Mouse (Mus musculus) heart, embryonic 10.5 days (tissue): ENCODE data around the gene Gatb. TPM values are rescaled to one million over a fixed set of nuclear protein-coding genes. Genes with fewer than 3 reads are reported as not detected.

Source experiments
- DNase-seq: peaks from one replicate; pipeline ENCODE4 v3.0.0-alpha.2; 2017; ENCODE audit warnings: low spot score
- H3K27ac ChIP-seq: fragments of 300-500 bp; sonication (generic); 2 replicates; pipeline ENCODE4 v1.5.1; 2016; ENCODE audit warnings: mild to moderate bottlenecking
- H3K27me3 ChIP-seq: fragments of 300-500 bp; sonication (generic); 2 replicates; pipeline ENCODE4 v1.6.1; 2016; ENCODE audit warnings: mild to moderate bottlenecking; ENCODE audit not compliant: poor library complexity, insufficient read depth, severe bottlenecking
- H3K36me3 ChIP-seq: fragments of 300-500 bp; sonication (generic); 2 replicates; pipeline ENCODE4 v1.6.1; 2016; ENCODE audit warnings: mild to moderate bottlenecking, moderate library complexity
- H3K4me1 ChIP-seq: fragments of 300-500 bp; sonication (generic); 2 replicates; pipeline ENCODE4 v1.6.1; 2016; ENCODE audit warnings: mild to moderate bottlenecking
- H3K4me3 ChIP-seq: fragments of 300-500 bp; sonication (generic); 2 replicates; pipeline ENCODE4 v1.5.1; 2016; ENCODE audit warnings: mild to moderate bottlenecking, moderate library complexity
- H3K9me3 ChIP-seq: fragments of 300-500 bp; sonication (generic); 2 replicates; pipeline ENCODE4 v1.6.1; 2016; ENCODE audit warnings: mild to moderate bottlenecking, moderate library complexity
- WGBS: fragments of 180-500 bp; shearing (Covaris S2); methylation state at CpG from one replicate; pipeline ENCODE4 v1.1.7; 2016; 5-methylcytosine and 5-hydroxymethylcytosine counted together
- polyA plus RNA-seq: library from polyadenylated mRNA; unstranded; fragments of >200 nt; fragmentation: Nextera tagmentation; extraction: Ambion mirVana; gene quantifications from 2 replicates; pipeline ENCODE4 v1.2.1, GENCODE M21; 2016

The Gatb gene
- polyA plus RNA-seq = 32.3 and 45.0 TPM in 2 replicates

GRCm38 (mm10) chr3:85573864-85574830 is at the start of gene Gatb:
Gene Gatb, plus strand, starts transcription at chr3:85574119.
- DNase-seq = peak; percentile 99
- H3K4me3 ChIP-seq = peak within 1 kb of the TSS; percentile 84
- H3K27me3 ChIP-seq = no peaks in the 10 kb centered on the region
- H3K9me3 ChIP-seq = no peaks in the 10 kb centered on the region
- peak within 1 kb of the TSS; percentile 96 for H3K27ac ChIP-seq
- H3K36me3 ChIP-seq = no peaks in the 10 kb centered on the region
- no peaks in the 10 kb centered on the region for H3K4me1 ChIP-seq
- 3% methylated on average over 41 of the region's 41 CpGs for WGBS

- Histone ChIP-seq H3K27me3 (0 out of 2 replicates have a peak, but pooled peaks cover 4% of the 10 kb centered on the region), H3K4me3 (no peak overlapping the region), H3K9me3 (no peaks in the 10 kb centered on the region), H3K27ac (no peak overlapping the region), H3K36me3 (no peaks in the 10 kb centered on the region), H3K4me1 (peaks cover 7% of the 10 kb centered on the region; the same call in 1 of the 2 replicates)
- no peak for DNase-seq
- WGBS = 84% methylated on average over 8 of the region's 8 CpGs
Observed at GRCm38 (mm10) chr3:85530601-85531161, 43.2 kb upstream of the Gatb start.

GRCm38 (mm10) chr3:85532376-85532775 is 41.5 kb upstream of the Gatb start:
- Histone ChIP-seq H3K9me3 (no peaks in the 10 kb centered on the region), H3K27me3 (0 out of 2 replicates have a peak, but pooled peaks cover 4% of the 10 kb centered on the region), H3K4me3 (no peak overlapping the region), H3K36me3 (no peaks in the 10 kb centered on the region), H3K4me1 (peaks cover 7% of the 10 kb centered on the region; the same call in 1 of the 2 replicates), H3K27ac (no peak overlapping the region)
- no peak for DNase-seq
- 78% methylated on average over 3 of the region's 3 CpGs for WGBS

GRCm38 (mm10) chr3:85535042-85535441 is 38.9 kb upstream of the Gatb start:
- Histone ChIP-seq H3K36me3 (no peaks in the 10 kb centered on the region), H3K9me3 (no peaks in the 10 kb centered on the region), H3K27me3 (0 out of 2 replicates have a peak, but pooled peaks cover 4% of the 10 kb centered on the region), H3K4me3 (no peak overlapping the region), H3K27ac (no peak overlapping the region), H3K4me1 (peaks cover 4% of the 10 kb centered on the region; the same call in 1 of the 2 replicates)
- 87% methylated on average over 3 of the region's 3 CpGs for WGBS
- DNase-seq = no peak

GRCm38 (mm10) chr3:85535621-85536520 is 38.0 kb upstream of the Gatb start:
- Histone ChIP-seq H3K4me3 (no peak overlapping the region), H3K9me3 (no peaks in the 10 kb centered on the region), H3K27me3 (no peaks in the 10 kb centered on the region), H3K4me1 (peaks cover 4% of the 10 kb centered on the region; the same call in 1 of the 2 replicates), H3K27ac (no peak overlapping the region), H3K36me3 (no peaks in the 10 kb centered on the region)
- 84% methylated on average over 11 of the region's 11 CpGs for WGBS
- no peak for DNase-seq

- Histone ChIP-seq H3K27me3 (no peaks in the 10 kb centered on the region), H3K36me3 (no peaks in the 10 kb centered on the region), H3K27ac (no peak overlapping the region), H3K4me1 (no peaks in the 10 kb centered on the region), H3K9me3 (no peaks in the 10 kb centered on the region), H3K4me3 (no peak overlapping the region)
- DNase-seq = no peak
- WGBS = 71% methylated on average over 3 of the region's 3 CpGs
Observed at GRCm38 (mm10) chr3:85542765-85543164, 31.2 kb upstream of the Gatb start.

- no peak overlapping the region for H3K27ac ChIP-seq
- H3K4me3 ChIP-seq = no peak overlapping the region
- no peak for DNase-seq
- no peaks in the 10 kb centered on the region for H3K36me3 ChIP-seq
- no peaks in the 10 kb centered on the region for H3K9me3 ChIP-seq
- H3K27me3 ChIP-seq = no peaks in the 10 kb centered on the region
- H3K4me1 ChIP-seq = no peaks in the 10 kb centered on the region
- WGBS = 51% methylated on average over 2 of the region's 2 CpGs
Observed at GRCm38 (mm10) chr3:85543652-85544051, 30.3 kb upstream of the Gatb start.

- WGBS = 81% methylated on average over 4 of the region's 4 CpGs
- Histone ChIP-seq H3K27me3 (no peaks in the 10 kb centered on the region), H3K36me3 (no peaks in the 10 kb centered on the region), H3K9me3 (no peaks in the 10 kb centered on the region), H3K27ac (no peak overlapping the region), H3K4me1 (peaks cover 22% of the 10 kb centered on the region), H3K4me3 (no peak overlapping the region)
- no peak for DNase-seq
Observed at GRCm38 (mm10) chr3:85550312-85550711, 23.6 kb upstream of the Gatb start.

- 51% methylated on average over 2 of the region's 2 CpGs for WGBS
- H3K27ac ChIP-seq = no peak overlapping the region
- peaks cover 22% of the 10 kb centered on the region for H3K4me1 ChIP-seq
- no peak for DNase-seq
- H3K9me3 ChIP-seq = no peaks in the 10 kb centered on the region
- H3K36me3 ChIP-seq = no peaks in the 10 kb centered on the region
- no peaks in the 10 kb centered on the region for H3K27me3 ChIP-seq
- no peak overlapping the region for H3K4me3 ChIP-seq
Observed at GRCm38 (mm10) chr3:85551352-85551751, 22.6 kb upstream of the Gatb start.

- H3K9me3 ChIP-seq = no peaks in the 10 kb centered on the region
- no peaks in the 10 kb centered on the region for H3K27me3 ChIP-seq
- H3K27ac ChIP-seq = no peak overlapping the region
- H3K36me3 ChIP-seq = no peaks in the 10 kb centered on the region
- peaks cover 22% of the 10 kb centered on the region for H3K4me1 ChIP-seq
- no peak overlapping the region for H3K4me3 ChIP-seq
- DNase-seq = no peak
- WGBS = 80% methylated on average over 6 of the region's 6 CpGs
Observed at GRCm38 (mm10) chr3:85553731-85554277, 20.1 kb upstream of the Gatb start.

GRCm38 (mm10) chr3:85564603-85565002 is 9.3 kb upstream of the Gatb start:
- H3K36me3 ChIP-seq = no peaks in the 10 kb centered on the region
- H3K4me1 ChIP-seq = 0 out of 2 replicates have a peak, but pooled peaks cover 6% of the 10 kb centered on the region
- no peak for DNase-seq
- no peak overlapping the region for H3K4me3 ChIP-seq
- WGBS = 32% methylated on average over 2 of the region's 2 CpGs
- H3K9me3 ChIP-seq = no peaks in the 10 kb centered on the region
- H3K27me3 ChIP-seq = no peaks in the 10 kb centered on the region
- no peak overlapping the region for H3K27ac ChIP-seq

- WGBS = 69% methylated on average over 2 of the region's 2 CpGs
- DNase-seq = no peak
- no peaks in the 10 kb centered on the region for H3K4me1 ChIP-seq
- no peak overlapping the region for H3K4me3 ChIP-seq
- H3K27ac ChIP-seq = no peak overlapping the region
- H3K27me3 ChIP-seq = no peaks in the 10 kb centered on the region
- H3K36me3 ChIP-seq = no peaks in the 10 kb centered on the region
- no peaks in the 10 kb centered on the region for H3K9me3 ChIP-seq
Observed at GRCm38 (mm10) chr3:85571276-85571675, 2.6 kb upstream of the Gatb start.
